12 mouse cellular contexts compared by ENCODE assay signal in genomic region chr19:8702458-8702857, GRCm38 (mm10). TPM values are rescaled to one million over a fixed set of nuclear protein-coding genes. Genes with fewer than 3 reads are reported as not detected.
DNase-seq lines count a peak whose midpoint lies in the region; ATAC-seq and TF ChIP-seq lines count a peak whose summit lies in the region.
"Had no signal": no experiment of that assay in that cellular context is flagged by ENCODE, and none has a peak within 500 bp of the region (broad histone marks: within the 10 kb centered on the region; RNA-seq: fewer than 3 reads in every experiment).

No protein-coding gene starts in this region.

- no peaks in the 10 kb centered on the region for H3K4me1 ChIP-seq in embryonic facial prominence, embryonic 15.5 days
- H3K4me1 ChIP-seq: heart, embryonic 15.5 days had no signal

- TF ChIP-seq CTCF in gastrocnemius, adult 2 months (IDR thresholded peaks at IDR 0.05): no peak

- H3K27ac ChIP-seq in gastrocnemius, adult 2 months: peak overlapping the region; percentile 55
- peak overlapping the region; percentile 56 for H3K27ac ChIP-seq in embryonic facial prominence, embryonic 15.5 days (replicated peaks)
- H3K27ac ChIP-seq: heart, embryonic 15.5 days; liver, embryonic 13.5 days had no signal

- no peaks in the 10 kb centered on the region for H3K9me3 ChIP-seq in embryonic facial prominence, embryonic 15.5 days (replicated peaks)
- H3K9me3 ChIP-seq: heart, embryonic 15.5 days; liver, embryonic 13.5 days had no signal

- DNase-seq in gastrocnemius, adult 2 months: peak; percentile 45
- DNase-seq in gastrocnemius, adult 8-10 months (ENCODE audit: low spot score in 2 of 2): no peak
- DNase-seq in 3134 (ENCODE audit: extremely low read depth, insufficient read length, low spot score): peak; percentile 80
- DNase-seq in kidney, postnatal 14 days: peak; percentile 70
- DNase-seq in right cerebral cortex, postnatal 36 days (ENCODE audit: low spot score in 2 of 2): no peak
- no peak for DNase-seq in left cerebral cortex, adult 11 months (ENCODE audit: low spot score)
- DNase-seq: cerebellum, adult 9-11 months; liver, embryonic 13.5 days had no signal

- peaks cover 10% of the 10 kb centered on the region for H3K36me3 ChIP-seq in embryonic facial prominence, embryonic 15.5 days

- no peak for ATAC-seq in embryonic facial prominence, embryonic 15.5 days (ENCODE audit: insufficient number of reproducible peaks, low FRiP score, low TSS enrichment, low read depth)
- ATAC-seq in monocyte, adult 5-6 weeks (replicated peaks; ENCODE audit: insufficient number of reproducible peaks, low FRiP score, low TSS enrichment, poor library complexity, severe bottlenecking): no peak

- no peak overlapping the region for H3K4me3 ChIP-seq in gastrocnemius, adult 2 months
- no peak overlapping the region for H3K4me3 ChIP-seq in embryonic facial prominence, embryonic 15.5 days (replicated peaks)
- H3K4me3 ChIP-seq: erythroblast, embryonic 14.5 days; heart, embryonic 15.5 days; liver, embryonic 13.5 days had no signal

- H3K9ac ChIP-seq in embryonic facial prominence, embryonic 15.5 days: no peak overlapping the region
- H3K9ac ChIP-seq: heart, embryonic 15.5 days; liver, embryonic 13.5 days had no signal

- no peak overlapping the region for H3K4me2 ChIP-seq in embryonic facial prominence, embryonic 15.5 days (replicated peaks)
- H3K4me2 ChIP-seq: heart, embryonic 15.5 days; liver, embryonic 13.5 days had no signal

- intact Hi-C loops in gastrocnemius, adult 2 months (cut with DNase I): no loop called here

- WGBS in embryonic facial prominence, embryonic 15.5 days: 31% methylated on average over 3 of the region's 3 CpGs

- H3K27me3 ChIP-seq in embryonic facial prominence, embryonic 15.5 days: no peaks in the 10 kb centered on the region
- H3K27me3 ChIP-seq: heart, embryonic 15.5 days; liver, embryonic 13.5 days had no signal

RNA-seq across cellular contexts. Expression of gene Slc3a2, which starts 20.7 kb away (rescaled TPM):
- total RNA-seq in gastrocnemius, adult 2 months (2021): 10 to 100 TPM; 33.9 to 35.1 TPM
- 10 to 100 TPM; 29.7 to 37.0 (median 31.1) TPM for total RNA-seq in gastrocnemius, adult 8-10 months (2022)
- 122 and 128 TPM in 2 replicates for polyA plus RNA-seq in embryonic facial prominence, embryonic 15.5 days (2015; fragmentation: Nextera tagmentation; extraction: Ambion mirVana)
- total RNA-seq in monocyte, adult 5-6 weeks (2017): 61.4 to 198 TPM (median 77.3 TPM) in 3 replicates

RNA-seq across cellular contexts. Expression of gene Wdr74, which starts 33.2 kb away (rescaled TPM):
- total RNA-seq in gastrocnemius, adult 2 months (2021): 10 to 100 TPM; 15.4 to 16.4 TPM
- total RNA-seq in gastrocnemius, adult 8-10 months (2022): 10 to 100 TPM; 14.0 to 16.7 (median 14.9) TPM
- polyA plus RNA-seq in embryonic facial prominence, embryonic 15.5 days (2015; fragmentation: Nextera tagmentation; extraction: Ambion mirVana): 89.0 and 90.8 TPM in 2 replicates
- 32.5 to 68.4 TPM (median 56.6 TPM) in 3 replicates for total RNA-seq in monocyte, adult 5-6 weeks (2017)

RNA-seq across cellular contexts. Expression of gene 1700092M07Rik, which starts 38.1 kb away (rescaled TPM):
- total RNA-seq in gastrocnemius, adult 2 months (2021): not detected
- total RNA-seq in gastrocnemius, adult 8-10 months (2022): not detected
- polyA plus RNA-seq in embryonic facial prominence, embryonic 15.5 days (2015; fragmentation: Nextera tagmentation; extraction: Ambion mirVana): 0.70 and 1.2 TPM in 2 replicates
- total RNA-seq in monocyte, adult 5-6 weeks (2017): 1.9 to 2.8 TPM in 2 of 3 replicates, not detected in the other
- polyA plus RNA-seq: erythroblast, embryonic 14.5 days had no signal

RNA-seq across cellular contexts. Expression of gene Stx5a, which starts 38.8 kb away (rescaled TPM):
- 10 to 100 TPM; 20.8 to 22.1 TPM for total RNA-seq in gastrocnemius, adult 2 months (2021)
- total RNA-seq in gastrocnemius, adult 8-10 months (2022): 10 to 100 TPM; 12.3 to 19.8 (median 14.9) TPM
- 168 and 175 TPM in 2 replicates for polyA plus RNA-seq in embryonic facial prominence, embryonic 15.5 days (2015; fragmentation: Nextera tagmentation; extraction: Ambion mirVana)
- total RNA-seq in monocyte, adult 5-6 weeks (2017): 105 to 173 TPM (median 138 TPM) in 3 replicates

RNA-seq across cellular contexts. Expression of gene Chrm1, which starts 38.9 kb away (rescaled TPM):
- not detected for total RNA-seq in gastrocnemius, adult 2 months (2021)
- not detected for total RNA-seq in gastrocnemius, adult 8-10 months (2022)
- polyA plus RNA-seq in embryonic facial prominence, embryonic 15.5 days (2015; fragmentation: Nextera tagmentation; extraction: Ambion mirVana): 0.76 and 0.83 TPM in 2 replicates
- total RNA-seq in monocyte, adult 5-6 weeks (2017): not detected in 3 replicates
- polyA plus RNA-seq: erythroblast, embryonic 14.5 days; liver, embryonic 13.5 days had no signal

Comparison
In these comparisons a context has a peak if more than half of its experiments do, and no peak if none do; other contexts are left out.
1. DNase-seq: peak in gastrocnemius, adult 2 months (single experiment), 3134 (single experiment) and kidney, postnatal 14 days (single experiment); none in gastrocnemius, adult 8-10 months (0 of 2), right cerebral cortex, postnatal 36 days (0 of 2) and left cerebral cortex, adult 11 months (single experiment).